Mouse (Mus musculus): ENCODE results near the gene Psmd8.
"Not testable (repeated sequence)": the region's sequence is repeated elsewhere in the genome, so short reads cannot be mapped to it uniquely, and the experiment has no call there.

Psmd8 gene

DNA sequence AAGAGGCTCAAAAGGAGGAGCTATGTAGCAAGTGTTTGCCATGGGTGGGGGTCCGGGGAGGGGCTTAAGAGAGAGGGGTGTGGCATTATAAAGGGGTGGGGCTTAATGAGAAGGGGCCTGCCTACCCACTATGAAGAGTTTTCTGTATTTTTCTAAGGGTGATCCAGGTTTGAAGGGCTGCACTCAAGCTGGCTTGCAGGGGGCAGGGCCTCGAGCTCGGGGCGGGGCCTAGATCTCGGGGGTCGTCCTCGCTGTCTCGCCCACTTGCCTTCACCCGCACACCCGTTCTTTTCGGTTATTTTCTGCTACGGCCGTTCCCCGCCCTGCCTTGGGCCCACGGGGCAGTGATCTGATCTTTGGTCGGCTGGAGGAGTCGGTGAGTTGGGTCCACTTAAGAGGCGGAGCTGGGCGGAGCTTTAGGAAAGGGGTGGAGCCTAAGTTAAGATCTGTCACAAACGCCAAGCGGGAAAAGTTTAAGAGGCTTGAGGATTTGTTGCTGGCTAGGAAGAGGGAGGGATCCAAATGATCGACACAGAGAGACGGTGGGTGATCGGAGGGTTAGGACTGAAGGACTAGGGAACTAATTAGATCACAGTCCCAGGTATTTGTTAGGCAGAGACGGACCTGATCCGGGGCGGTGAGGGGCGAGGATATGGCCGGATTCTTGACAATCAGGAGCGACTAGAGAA, 10.3 kb downstream of the Psmd8 start, which contains the start of the genes Ggn and Spred3:
TSS of gene Ggn (plus strand) at position 145 of the 689 bp plus-strand sequence.
TSS of gene Spred3 (minus strand) at position 346 of the 689 bp plus-strand sequence.
- DNase-seq = peak; percentile 93 to 95

DNA sequence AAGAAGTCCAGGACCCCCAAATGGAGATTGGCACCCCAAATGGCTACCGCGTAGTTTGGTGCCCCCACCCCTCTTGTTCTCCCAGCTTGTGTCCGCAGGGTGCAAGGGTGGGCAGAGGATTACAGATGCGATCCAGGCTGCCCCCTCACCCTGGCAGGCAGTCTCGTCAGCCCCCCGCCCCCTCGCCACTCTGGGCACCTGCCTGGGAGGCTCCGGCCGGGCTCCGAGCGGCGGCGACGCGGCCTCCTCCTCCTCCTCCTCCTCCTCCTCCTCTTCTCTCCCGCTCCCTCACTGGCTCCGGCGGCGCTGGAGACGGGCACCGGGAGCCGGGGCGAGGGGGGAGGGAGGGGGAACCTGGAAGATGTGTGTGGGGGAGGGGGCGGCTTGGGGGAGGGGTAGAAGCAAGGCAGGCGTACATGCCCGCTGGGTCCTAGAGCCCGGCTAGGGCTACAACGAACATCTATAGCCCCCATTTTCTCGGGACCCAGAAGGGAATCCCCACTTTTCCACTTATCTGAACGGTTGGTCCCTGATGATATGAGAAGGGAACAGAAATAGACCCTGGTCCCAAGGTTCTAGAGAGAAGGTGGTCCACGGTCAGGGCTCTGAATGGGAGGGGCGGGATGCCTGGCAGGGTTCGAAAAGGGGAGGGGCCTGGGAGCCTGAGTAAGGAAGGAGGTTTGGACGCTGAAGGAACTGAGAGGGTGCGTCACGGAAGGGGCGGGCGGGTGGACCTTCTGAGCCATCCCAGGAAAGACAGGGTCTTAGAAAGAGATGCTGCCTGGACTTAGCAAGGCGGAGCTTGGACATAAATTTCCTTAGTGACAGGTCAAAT, 11.1 kb downstream of the Psmd8 start:
- peak; percentile 84 to 86 for DNase-seq

DNA sequence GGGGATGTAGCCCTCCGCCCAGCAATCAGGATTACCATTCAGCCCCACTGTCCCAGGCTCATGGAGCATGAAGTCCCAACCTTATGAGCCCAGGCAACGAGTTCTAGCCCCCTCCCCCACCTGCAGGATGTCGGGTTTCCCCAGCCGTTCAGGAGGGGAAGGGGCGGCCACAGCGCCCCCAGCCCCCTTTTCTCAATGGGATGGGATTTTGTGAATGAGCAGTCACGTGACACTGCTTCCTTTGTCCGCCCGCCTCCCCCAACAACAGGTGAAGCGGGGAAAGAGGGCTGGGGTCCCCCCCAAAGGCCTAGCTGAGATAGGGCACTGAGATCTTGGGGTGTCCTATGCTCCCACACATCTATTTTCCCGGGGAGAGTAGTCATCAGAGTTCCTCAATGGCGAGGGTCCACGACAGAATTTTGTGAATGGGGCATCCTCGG, 11.7 kb downstream of the Psmd8 start:
- no peak for DNase-seq

DNA sequence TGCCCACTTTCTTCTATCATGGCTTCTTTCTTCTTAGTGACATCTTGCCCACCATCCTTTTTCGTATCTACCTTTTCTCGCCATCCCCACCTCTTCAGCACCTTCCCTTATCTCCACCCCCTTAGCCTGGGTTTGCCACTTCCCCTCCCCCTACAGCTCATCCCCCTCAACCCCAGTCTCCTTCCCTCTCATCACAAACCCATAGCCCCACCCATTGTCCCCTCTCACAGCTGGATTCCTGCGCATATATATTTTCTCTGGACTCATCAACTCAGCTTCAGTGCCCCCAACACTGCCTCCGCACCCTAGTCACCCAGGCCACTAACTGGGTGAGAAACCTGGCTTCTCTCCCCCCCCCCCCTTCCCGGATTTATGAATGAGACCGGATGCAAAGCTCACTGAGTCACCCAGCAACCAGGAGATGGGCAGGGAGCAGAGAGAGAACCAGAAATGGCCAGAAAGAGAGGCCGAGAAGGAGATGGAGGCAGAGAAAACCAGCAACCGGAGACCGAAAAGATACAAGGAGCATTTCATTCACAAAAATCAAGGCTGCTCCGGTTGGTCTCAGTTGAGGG, 12.3 kb downstream of the Psmd8 start:
- DNase-seq = no peak

DNA sequence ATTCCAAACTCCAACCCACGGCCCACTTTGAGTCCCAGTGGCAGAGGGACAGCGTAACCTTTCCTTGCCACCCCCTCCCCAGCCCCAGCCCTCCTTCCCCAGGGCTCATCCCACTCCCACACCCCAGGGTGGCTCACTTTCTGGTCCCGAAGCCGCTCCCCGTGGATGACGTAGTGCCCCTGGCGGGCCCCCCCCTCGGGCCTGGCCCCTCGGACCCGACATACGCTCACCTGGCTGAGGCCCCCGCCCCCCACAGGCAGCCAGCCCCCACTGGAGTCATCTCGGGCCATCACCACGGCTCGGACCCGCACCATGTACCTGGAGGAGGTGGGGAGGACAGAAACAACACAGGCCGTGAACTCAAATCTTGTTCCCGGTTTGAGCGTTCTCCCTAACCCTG, 12.8 kb downstream of the Psmd8 start:
- no peak for DNase-seq

DNA sequence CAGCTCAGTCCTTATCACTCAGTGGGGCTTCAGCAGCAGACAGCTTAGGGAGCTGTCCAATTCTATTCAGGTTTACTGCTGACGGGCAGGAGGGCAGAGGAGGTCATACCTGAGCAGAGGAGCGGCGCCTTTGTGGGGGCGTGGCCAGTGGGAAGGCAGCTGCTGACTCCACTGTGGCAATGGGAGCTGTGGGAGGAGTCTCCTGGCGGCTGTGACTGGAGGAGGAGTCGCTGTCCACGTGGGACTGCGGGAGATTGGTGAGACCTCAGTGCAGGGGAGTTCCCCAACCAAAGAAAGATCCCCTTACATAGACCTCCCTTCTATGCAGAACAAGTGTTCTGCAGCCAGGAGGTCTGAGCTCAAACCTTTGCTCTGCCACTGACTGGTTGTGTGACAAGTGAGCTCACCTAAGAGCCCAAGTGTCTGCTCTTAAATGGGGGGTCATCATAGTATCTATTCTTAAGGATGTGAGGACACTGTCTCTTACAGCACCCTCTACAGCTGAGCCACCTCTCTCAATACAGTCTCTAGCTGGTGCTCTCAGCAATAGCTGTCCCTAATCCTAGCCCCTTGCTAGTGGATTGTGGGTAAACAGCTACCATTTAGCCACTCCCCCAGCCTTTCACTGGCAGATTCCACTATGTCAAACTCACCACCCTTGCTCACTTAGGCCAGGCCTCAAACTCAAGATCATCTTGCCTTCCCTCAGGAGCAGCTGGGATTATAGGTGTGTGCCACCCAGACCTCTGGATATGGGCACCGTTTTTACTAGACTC, 17.6 kb downstream of the Psmd8 start:
- DNase-seq = peak; percentile 84 to 88

DNA sequence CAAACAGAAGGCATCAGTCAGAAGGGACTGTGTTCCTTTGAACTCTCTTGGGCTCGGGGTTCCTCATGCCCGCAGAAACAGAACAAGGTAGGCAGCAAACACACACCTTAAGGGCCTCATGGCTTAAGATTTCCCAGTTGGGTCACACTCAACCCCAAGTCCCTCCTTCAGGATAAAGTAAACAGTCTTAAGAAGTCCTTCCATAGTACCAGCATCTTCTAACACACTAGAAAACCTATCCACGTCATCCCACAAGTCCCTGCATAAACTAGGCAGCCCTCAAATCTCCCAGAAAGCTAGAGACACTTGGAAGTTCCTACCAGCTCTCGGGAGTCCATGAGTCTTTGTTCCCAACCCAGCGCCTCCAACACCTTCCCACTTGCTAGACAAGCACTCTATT, 18.2 kb downstream of the Psmd8 start:
- DNase-seq = no peak

DNA sequence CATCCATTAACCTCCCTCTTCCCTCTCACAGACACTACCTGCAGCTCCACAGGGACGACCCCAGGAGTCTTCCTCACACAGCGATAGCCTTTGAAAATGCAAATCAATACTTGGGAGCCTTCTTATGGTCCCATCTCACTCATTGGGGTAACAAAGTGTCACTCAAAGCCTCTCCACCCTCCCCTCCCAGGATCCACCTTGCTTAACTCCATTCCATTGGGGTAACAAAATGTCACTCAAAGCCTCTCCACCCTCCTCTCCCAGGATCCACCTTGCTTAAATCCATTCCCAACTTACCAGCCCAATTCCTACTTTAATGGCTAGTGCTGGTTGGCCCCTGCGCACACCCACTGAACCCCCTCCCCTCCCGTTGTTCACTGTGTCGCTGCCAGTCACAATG, 22.2 kb downstream of the Psmd8 start:
- DNase-seq = no peak

DNA sequence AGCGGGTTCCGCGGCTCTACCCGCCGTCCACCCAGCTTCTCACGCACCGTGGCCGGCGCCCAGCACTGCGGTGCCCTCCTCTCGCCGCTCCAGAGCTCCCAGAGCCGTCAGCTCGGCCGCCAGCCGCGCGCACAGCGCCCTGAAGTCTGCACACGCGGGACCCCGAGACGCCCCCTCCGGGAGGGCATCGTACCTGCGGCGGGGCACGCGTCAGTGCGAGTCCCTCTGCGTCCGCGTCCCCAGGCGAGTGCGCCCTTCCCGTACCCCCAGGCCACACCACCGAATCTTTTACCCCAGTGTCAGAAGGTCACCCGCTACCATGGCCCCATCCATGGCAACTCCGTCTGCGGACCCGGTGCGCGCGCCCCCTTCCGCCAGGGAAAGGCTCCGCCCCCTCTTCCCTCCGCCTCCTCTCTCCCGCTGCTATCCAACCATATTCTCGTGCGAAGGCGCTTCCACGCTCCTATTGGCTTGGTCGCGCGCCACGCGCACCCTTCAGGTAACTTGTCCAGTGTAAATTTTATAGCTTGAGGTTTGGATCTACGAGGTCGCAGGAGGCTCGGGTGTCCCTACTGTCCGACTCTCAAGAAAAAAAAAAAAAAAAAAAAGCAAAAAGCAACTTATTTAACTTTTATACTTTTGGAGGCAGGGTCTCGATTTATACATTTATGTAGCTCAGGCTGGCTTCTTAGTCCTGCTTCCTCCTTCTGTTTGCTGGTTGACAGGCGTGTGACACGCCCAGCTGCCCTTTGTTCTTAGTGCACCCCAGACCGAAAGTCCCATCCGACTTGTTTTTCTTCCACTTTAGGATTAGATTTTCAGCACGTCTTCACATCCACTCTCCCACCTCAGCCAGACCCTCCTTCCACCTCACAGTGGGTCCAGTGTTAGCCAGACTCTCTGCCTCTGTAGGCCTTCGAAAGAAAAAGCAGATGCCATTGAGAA, 24.4 kb downstream of the Psmd8 start, which contains the start of gene Fam98c:
TSS of gene Fam98c (minus strand) at position 397 of the 945 bp plus-strand sequence.
- DNase-seq = peak; percentile 90 to 94

DNA sequence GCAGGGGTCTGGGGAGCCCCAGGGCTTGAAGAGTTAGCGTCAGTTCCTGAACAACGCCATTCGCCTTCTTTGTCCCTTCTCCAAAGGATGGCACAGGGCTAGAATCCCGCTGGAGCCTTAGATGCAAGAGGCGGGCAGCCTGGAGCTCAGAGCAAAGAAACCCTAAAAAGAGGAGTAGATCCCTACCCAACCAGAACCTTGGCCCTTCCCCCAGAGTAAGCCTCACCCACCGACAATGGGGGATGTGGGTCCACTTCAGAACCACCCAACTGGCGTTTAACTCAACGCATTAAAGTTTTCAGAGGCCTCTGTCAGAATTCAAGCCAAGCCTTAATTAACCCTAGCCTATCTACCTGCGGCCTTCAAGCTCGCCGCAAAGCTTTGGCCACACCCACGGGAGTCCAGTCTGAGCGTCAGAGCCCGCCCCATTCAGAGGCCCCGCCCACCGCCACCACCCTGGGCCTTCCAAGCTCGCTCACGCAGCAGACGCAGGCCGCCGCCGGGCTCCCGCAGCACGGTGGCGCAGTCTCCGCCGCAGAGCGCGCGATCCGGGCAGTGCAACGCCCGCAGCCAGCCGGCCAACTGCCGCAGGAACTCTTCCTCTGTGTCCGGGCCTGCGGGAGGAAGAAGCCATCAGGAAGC, 25.2 kb downstream of the Psmd8 start:
- peak; percentile 93 to 97 for DNase-seq

DNA sequence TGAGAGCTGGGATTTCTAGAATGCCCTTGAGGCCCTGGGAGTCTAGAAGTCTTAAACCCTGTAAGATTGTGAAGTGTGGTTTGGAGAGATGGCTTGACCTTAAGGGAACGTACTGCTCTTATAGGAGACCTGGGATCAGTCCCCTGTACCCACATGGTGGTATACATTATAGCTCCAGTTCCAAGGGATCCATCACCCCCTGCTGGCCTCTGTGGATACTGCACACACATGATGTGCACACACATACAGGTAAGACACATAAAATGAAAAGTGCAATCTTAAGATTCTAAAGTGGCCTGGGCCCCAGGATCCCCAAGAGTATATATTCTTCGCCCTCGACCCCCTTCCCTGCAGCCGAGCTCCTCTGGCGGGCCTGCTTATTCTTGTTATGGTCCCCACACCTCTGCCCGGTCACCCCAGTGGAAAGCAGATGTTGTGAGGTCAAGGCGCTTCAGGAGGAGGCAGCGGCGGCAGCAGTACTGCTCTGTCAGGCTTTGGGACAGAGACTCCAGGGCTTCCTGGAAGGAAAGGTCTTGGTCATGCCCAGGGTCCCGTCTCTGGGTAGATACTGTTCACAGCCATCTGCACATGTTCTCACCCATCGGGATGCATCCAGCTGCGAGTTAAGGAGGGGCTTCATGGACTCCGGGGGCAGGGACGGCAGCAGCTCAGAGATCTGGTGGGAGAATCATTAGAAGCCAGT, 26.3 kb downstream of the Psmd8 start:
- peak in 1 of 2 experiments; percentile 17 for DNase-seq

DNA sequence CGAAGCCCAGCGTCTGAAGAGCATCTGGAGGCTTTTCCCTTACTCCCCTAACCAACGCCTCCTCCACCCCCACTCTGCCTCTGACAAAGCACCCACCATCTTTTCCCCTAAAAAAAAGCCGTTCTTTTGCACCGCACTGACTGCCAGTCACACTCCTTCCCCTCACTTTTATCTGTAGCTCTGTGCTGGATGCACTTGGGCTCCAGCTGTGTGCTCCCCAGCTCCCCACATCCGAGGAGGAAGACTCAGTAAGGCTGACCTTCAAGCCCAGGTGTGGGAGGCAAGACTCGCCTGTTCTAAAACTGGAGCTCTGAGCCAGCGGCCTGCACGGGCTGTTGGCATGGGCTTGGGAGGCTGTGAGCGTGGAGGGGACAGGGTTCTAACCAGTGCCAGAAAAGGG, 29.0 kb downstream of the Psmd8 start:
- DNase-seq = no peak

DNA sequence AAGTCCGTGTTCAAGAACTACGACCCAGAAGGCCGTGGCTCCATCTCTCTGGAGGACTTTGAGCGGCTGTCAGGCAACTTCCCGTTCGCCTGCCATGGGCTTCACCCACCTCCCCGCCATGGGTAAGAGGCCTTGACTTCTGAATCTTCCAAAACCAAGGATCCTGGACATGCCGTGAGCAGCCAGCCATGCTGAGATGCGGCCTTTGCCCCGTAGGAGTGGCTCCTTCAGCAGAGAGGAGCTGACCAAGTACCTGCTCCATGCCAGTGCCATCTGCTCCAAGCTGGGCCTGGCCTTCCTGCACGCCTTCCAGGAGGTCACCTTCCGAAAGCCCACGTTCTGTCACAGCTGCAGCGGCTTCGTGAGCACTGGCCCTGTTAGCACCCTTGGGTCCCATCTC, 31.7 kb downstream of the Psmd8 start:
- DNase-seq = peak; percentile 49 to 67

DNA sequence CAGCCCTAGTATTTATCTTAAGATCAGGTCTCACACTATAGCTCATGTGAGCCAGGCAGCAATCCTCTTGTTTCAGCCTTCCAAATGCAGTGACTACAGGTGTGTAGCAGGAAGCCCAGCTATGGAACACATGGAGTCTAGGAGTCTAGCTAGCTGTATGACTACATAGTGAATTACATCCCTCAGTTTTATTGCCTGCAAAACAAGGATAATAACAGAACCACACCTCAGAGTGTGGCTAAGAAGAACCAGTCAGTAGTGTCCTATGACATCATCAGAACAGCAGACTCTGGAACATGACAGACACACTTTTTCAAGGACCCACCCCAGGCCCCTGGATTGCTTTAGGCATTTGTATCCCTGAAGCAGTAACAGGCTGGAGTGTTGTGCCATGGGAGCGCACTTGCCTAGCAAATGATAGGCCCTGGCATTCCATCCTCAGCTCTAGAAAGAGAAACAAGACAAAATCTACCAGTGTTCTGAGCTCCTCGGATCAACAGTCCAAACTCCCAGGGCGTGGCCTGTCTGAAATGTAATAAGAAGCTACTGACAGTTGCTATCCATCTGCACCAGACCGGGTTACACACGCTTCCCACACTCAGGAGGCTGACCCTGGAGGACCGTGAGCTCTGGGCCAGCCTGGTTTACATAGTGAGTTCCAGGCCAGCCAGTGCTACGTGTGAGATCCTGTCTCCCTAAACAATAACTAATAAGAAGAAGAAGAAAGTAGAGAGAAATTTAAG, 33.7 kb downstream of the Psmd8 start:
- DNase-seq = no peak

DNA sequence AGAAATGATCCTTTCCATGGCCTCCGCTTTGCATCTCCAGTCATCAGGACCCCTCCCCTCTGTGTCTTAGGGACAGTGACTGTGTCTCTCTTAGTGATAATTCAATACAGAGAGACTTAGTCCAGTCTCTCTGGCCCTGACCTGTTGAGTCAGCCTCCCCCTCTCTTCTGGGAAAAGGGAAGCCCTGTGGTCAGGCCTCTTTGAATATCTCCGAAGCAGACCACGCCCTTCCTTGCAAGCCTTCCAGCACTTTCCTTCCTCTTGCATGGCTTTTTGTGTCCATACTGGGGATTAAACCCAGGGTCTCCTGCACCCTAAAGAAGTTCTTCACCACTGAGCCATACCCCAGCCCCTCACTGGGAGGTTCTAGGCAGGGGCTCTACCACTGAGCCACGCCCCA, 36.5 kb downstream of the Psmd8 start:
- no peak for DNase-seq

DNA sequence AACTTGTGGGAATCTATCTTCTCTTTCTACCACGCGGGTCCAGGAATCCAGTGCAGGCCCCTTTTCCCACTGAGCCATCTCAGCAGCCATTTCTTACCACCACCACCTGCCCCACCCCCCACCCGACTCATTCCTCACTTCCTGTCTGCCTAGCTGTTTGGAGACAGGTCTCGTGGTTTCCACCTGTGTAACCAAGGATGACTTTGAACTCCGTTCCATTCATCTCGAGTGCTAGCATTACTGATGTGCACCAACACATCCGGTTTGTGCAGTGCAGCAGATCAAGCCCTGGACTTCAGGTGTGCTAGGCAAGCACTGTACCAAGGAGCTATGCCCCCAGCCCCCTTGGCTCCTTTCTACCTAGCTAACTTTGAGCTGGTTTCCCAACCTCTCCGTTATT, 39.1 kb downstream of the Psmd8 start:
- no peak for DNase-seq

DNA sequence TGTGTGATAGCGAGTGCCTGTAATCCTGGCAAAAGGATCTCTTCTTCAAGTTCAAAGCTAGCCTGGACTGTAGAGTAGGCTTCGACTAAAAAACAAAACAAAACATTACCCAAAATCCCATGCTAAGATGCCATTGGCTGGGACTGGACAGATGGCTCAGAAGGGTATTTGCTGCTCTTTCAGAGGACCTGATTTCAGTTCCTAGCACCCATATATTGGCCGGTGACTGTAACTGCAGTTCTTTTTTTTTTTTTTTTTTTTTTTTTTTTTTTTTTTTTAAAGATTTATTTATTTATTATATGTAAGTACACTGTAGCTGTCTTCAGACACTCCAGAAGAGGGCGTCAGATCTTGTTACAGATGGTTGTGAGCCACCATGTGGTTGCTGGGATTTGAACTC, 41.3 kb downstream of the Psmd8 start:
- not testable (repeated sequence) for DNase-seq

DNA sequence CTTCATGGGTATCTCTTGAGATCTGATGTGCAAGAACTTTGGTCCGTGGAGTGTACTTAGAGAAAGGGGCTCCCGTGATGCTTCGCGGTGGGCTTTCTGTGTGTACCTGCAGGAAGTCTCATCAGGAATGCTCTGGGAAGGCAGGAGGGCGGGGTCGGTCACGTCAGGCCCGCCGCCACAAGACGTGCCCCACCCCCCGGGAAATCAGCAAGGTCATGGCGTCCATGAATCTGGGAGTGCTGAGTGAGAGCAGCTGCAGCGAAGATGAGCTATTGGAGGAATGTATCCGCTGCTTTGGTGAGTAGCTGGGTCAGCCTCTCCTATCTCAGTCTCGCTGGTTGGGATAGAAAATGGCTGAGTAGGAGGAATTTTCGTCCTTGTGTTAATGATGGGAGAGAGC, 43.1 kb downstream of the Psmd8 start:
- DNase-seq = no peak

DNA sequence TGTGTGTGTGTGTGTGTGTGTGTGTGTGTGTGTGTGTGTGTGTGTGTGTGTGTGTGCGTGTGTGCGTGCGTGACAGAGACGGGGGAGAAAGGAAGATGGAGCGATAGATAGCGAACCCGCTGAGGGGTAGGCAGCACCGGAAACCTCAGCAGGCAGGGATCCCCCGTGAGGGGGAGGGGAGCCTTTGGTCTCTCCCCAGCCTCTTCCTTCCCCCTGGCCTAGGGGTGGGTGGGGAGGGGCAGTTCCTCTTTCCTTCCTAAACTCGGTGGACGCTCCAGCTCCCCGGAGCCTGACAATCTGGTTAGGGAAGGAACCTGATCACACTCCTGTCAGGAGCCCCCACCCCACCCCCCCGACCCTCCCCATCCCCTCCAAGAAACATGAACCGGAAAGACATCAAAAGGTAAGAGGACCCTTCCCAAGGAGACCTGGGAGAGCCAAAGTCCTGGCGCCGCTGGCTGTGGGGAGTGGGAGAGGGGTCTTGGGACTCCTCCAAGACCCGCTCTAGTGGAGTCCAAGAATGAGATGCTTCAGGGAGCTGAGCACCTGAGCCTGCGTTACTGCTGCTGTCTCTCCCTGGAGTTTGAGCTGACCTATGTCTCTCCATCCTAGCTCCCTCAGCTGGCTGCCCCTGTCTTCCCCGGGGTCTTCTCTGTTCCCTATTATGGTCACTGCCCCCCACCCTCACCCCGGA, 45.7 kb downstream of the Psmd8 start, which contains the start of gene Rasgrp4:
TSS of gene Rasgrp4 (plus strand) at position 159 of the 694 bp plus-strand sequence.
- DNase-seq = peak; percentile 23 to 56

Measured in kidney, postnatal 36 days (tissue).